In genomic region chr2:180339886-180340285, GRCm38 (mm10) we compare ENCODE assay signal across 28 mouse cellular contexts. TPM values are rescaled to one million over a fixed set of nuclear protein-coding genes. Genes with fewer than 3 reads are reported as not detected.
DNase-seq lines count a peak whose midpoint lies in the region; ATAC-seq lines count a peak whose summit lies in the region.
"Had no signal": no experiment of that assay in that cellular context is flagged by ENCODE, and none has a peak within 500 bp of the region (broad histone marks: within the 10 kb centered on the region; RNA-seq: fewer than 3 reads in every experiment).

No protein-coding gene starts in this region.

- H3K4me2 ChIP-seq in heart, embryonic 14.5 days (ENCODE audit: low read length) = peak overlapping the region; percentile 42
- H3K4me2 ChIP-seq in kidney, embryonic 15.5 days = peak overlapping the region; percentile 10; the same call in 1 of the 2 replicates
- no peak overlapping the region for H3K4me2 ChIP-seq in kidney, embryonic 14.5 days (replicated peaks; ENCODE audit: low read depth, low read length)
- peak overlapping the region; percentile 37 for H3K4me2 ChIP-seq in lung, embryonic 15.5 days
- H3K4me2 ChIP-seq: embryonic facial prominence, embryonic 13.5 days; forebrain, embryonic 12.5 days; hindbrain, embryonic 12.5 days had no signal

- peak; percentile 91 for DNase-seq in heart, embryonic 10.5 days (ENCODE audit: low spot score)
- DNase-seq in heart, postnatal 25 days (ENCODE audit: low spot score) = no peak
- no peak for DNase-seq in heart, postnatal 36 days
- DNase-seq in lung, adult 18-20 months = no peak
- DNase-seq: adrenal gland, postnatal 10 days; cerebellum, adult 11 months; cerebellum, adult 8-10 months; cerebellum, postnatal 14 days; embryo, embryonic 11 days; gastrocnemius, postnatal 10 days; heart, postnatal 4 days had no signal

- H3K27me3 ChIP-seq in heart, embryonic 10.5 days (ENCODE audit: insufficient read depth, poor library complexity, severe bottlenecking) = no peaks in the 10 kb centered on the region
- no peaks in the 10 kb centered on the region for H3K27me3 ChIP-seq in heart, embryonic 14.5 days (ENCODE audit: control insufficient read depth, insufficient read depth, low read length)
- H3K27me3 ChIP-seq in kidney, embryonic 15.5 days = peaks cover 56% of the 10 kb centered on the region
- peaks cover 22% of the 10 kb centered on the region for H3K27me3 ChIP-seq in kidney, embryonic 14.5 days (ENCODE audit: control insufficient read depth, insufficient read depth, low read length)
- peaks cover 14% of the 10 kb centered on the region; the same call in 1 of the 2 replicates for H3K27me3 ChIP-seq in lung, embryonic 15.5 days

- WGBS in heart, embryonic 10.5 days = 10% methylated on average over 11 of the region's 11 CpGs
- WGBS in heart, embryonic 14.5 days = 4% methylated on average over 11 of the region's 11 CpGs
- WGBS in kidney, embryonic 15.5 days = 52% methylated on average over 11 of the region's 11 CpGs
- 50% methylated on average over 11 of the region's 11 CpGs for WGBS in kidney, embryonic 14.5 days
- WGBS in lung, embryonic 15.5 days = 10% methylated on average over 11 of the region's 11 CpGs

- intact Hi-C loops in heart, postnatal 25 days (cut with DNase I) = no loop called here
- intact Hi-C loops in heart, postnatal 36 days (cut with DNase I) = no loop called here

- peak overlapping the region; percentile 51 for H3K4me3 ChIP-seq in heart, embryonic 10.5 days
- H3K4me3 ChIP-seq in heart, embryonic 14.5 days (ENCODE audit: control insufficient read depth in 1 of 2, insufficient read depth in 1 of 2, low read depth in 1 of 2, low read length in 2 of 2) = no peak overlapping the region
- no peak overlapping the region for H3K4me3 ChIP-seq in kidney, embryonic 15.5 days (replicated peaks)
- H3K4me3 ChIP-seq in kidney, embryonic 14.5 days (ENCODE audit: low read length) = no peak overlapping the region
- H3K4me3 ChIP-seq in lung, embryonic 15.5 days = no peak overlapping the region
- H3K4me3 ChIP-seq: embryonic facial prominence, embryonic 13.5 days; forebrain, embryonic 12.5 days; hindbrain, embryonic 12.5 days had no signal

- no peaks in the 10 kb centered on the region for H3K36me3 ChIP-seq in heart, embryonic 10.5 days
- H3K36me3 ChIP-seq in heart, embryonic 14.5 days (ENCODE audit: control insufficient read depth, insufficient read depth, low read length) = no peaks in the 10 kb centered on the region
- no peaks in the 10 kb centered on the region for H3K36me3 ChIP-seq in kidney, embryonic 15.5 days
- H3K36me3 ChIP-seq in kidney, embryonic 14.5 days (ENCODE audit: control insufficient read depth, insufficient read depth, low read length) = no peaks in the 10 kb centered on the region
- H3K36me3 ChIP-seq in lung, embryonic 15.5 days = no peaks in the 10 kb centered on the region
- H3K36me3 ChIP-seq: embryonic facial prominence, embryonic 13.5 days; forebrain, embryonic 12.5 days; hindbrain, embryonic 12.5 days had no signal

- no peaks in the 10 kb centered on the region for H3K9me3 ChIP-seq in heart, embryonic 10.5 days
- H3K9me3 ChIP-seq in heart, embryonic 14.5 days (ENCODE audit: control insufficient read depth, low read length) = no peaks in the 10 kb centered on the region
- H3K9me3 ChIP-seq in kidney, embryonic 15.5 days (replicated peaks) = no peaks in the 10 kb centered on the region
- H3K9me3 ChIP-seq in kidney, embryonic 14.5 days (ENCODE audit: control insufficient read depth, low read length) = no peaks in the 10 kb centered on the region
- H3K9me3 ChIP-seq in lung, embryonic 15.5 days = no peaks in the 10 kb centered on the region
- H3K9me3 ChIP-seq: embryonic facial prominence, embryonic 13.5 days; forebrain, embryonic 12.5 days; hindbrain, embryonic 12.5 days had no signal

- peak overlapping the region; percentile 42 for H3K9ac ChIP-seq in heart, embryonic 14.5 days (ENCODE audit: low read length)
- no peak overlapping the region for H3K9ac ChIP-seq in kidney, embryonic 15.5 days
- H3K9ac ChIP-seq in kidney, embryonic 14.5 days (ENCODE audit: low read depth, low read length) = no peak overlapping the region
- no peak overlapping the region for H3K9ac ChIP-seq in lung, embryonic 15.5 days
- H3K9ac ChIP-seq: embryonic facial prominence, embryonic 13.5 days; forebrain, embryonic 12.5 days; hindbrain, embryonic 12.5 days had no signal

- H3K4me1 ChIP-seq in heart, embryonic 10.5 days = peaks cover 100% of the 10 kb centered on the region
- peaks cover 78 to 82% of the 10 kb centered on the region in 2 experiments for H3K4me1 ChIP-seq in heart, embryonic 14.5 days (ENCODE audit: control insufficient read depth in 2 of 2, insufficient read depth in 2 of 2, low read length in 2 of 2)
- peaks cover 36% of the 10 kb centered on the region for H3K4me1 ChIP-seq in kidney, embryonic 15.5 days
- peaks cover 4% of the 10 kb centered on the region; the same call in 1 of the 2 replicates for H3K4me1 ChIP-seq in kidney, embryonic 14.5 days (ENCODE audit: control insufficient read depth, insufficient read depth, low read length)
- H3K4me1 ChIP-seq in lung, embryonic 15.5 days = peaks cover 70% of the 10 kb centered on the region

- ATAC-seq in heart, embryonic 14.5 days (ENCODE audit: insufficient number of reproducible peaks, insufficient read depth, low FRiP score, low read depth) = peak; percentile 10; the same call in 1 of the 2 replicates
- no peak for ATAC-seq in kidney, embryonic 15.5 days (replicated peaks; ENCODE audit: low FRiP score)
- ATAC-seq in kidney, embryonic 14.5 days (ENCODE audit: low FRiP score, low TSS enrichment) = no peak
- ATAC-seq in lung, embryonic 15.5 days (ENCODE audit: borderline replicate concordance, extremely low read depth, low FRiP score, low TSS enrichment) = no peak
- ATAC-seq: forebrain, embryonic 16.5 days; hindbrain, embryonic 16.5 days; inflammation-experienced regulatory T-cells, adult 6 months; intestine, postnatal 0 days had no signal

- H3K27ac ChIP-seq in heart, embryonic 10.5 days = peak overlapping the region; percentile 97
- peak overlapping the region; percentile 71 to 85 for H3K27ac ChIP-seq in heart, embryonic 14.5 days (replicated peaks in 1 of 2; ENCODE audit: control insufficient read depth in 1 of 2, insufficient read depth in 1 of 2, low read depth in 2 of 2, low read length in 2 of 2)
- no peak overlapping the region for H3K27ac ChIP-seq in kidney, embryonic 15.5 days
- H3K27ac ChIP-seq in kidney, embryonic 14.5 days (ENCODE audit: low read depth, low read length) = no peak overlapping the region
- peak overlapping the region; percentile 61 for H3K27ac ChIP-seq in lung, embryonic 15.5 days
- H3K27ac ChIP-seq: embryonic facial prominence, embryonic 13.5 days; forebrain, embryonic 12.5 days; hindbrain, embryonic 12.5 days had no signal

RNA-seq across cellular contexts. Expression of gene Gata5, which starts 5.4 kb away (rescaled TPM):
- 34.7 and 41.3 TPM in 2 replicates for polyA plus RNA-seq in heart, embryonic 10.5 days (2016; fragmentation: Nextera tagmentation; extraction: Ambion mirVana)
- 1 to 10 TPM in 1 of 2 experiments, under 1 TPM in 1; 0.98 to 1.1 TPM for total RNA-seq in heart, postnatal 25 days (2021)
- polyA plus RNA-seq in heart, embryonic 14.5 days (2014; fragmentation: Nextera tagmentation; extraction: Ambion mirVana) = 7.3 and 9.7 TPM in 2 replicates
- 1 to 10 TPM in 1 of 2 experiments, under 1 TPM in 1; 0.65 to 1.1 TPM for total RNA-seq in heart, postnatal 36 days (2021)
- 3.0 and 4.7 TPM in 2 replicates for polyA plus RNA-seq in kidney, embryonic 15.5 days (2015; fragmentation: Nextera tagmentation; extraction: Ambion mirVana)
- polyA plus RNA-seq in kidney, embryonic 14.5 days (2014; fragmentation: Nextera tagmentation; extraction: Ambion mirVana) = 3.5 and 4.5 TPM in 2 replicates
- 26.2 and 27.8 TPM in 2 replicates for polyA plus RNA-seq in lung, embryonic 15.5 days (2015; fragmentation: Nextera tagmentation; extraction: Ambion mirVana)
- total RNA-seq: common myeloid progenitor, adult 5-6 weeks; gastrocnemius, postnatal 10 days; MEL had no signal
- polyA plus RNA-seq: C2C12; embryonic facial prominence, embryonic 13.5 days; forebrain, embryonic 12.5 days; forebrain, embryonic 16.5 days; frontal cortex, adult 2 months; hindbrain, embryonic 16.5 days; inflammation-experienced regulatory T-cells, adult 6 months had no signal

RNA-seq across cellular contexts. Expression of gene Rbbp8nl, which starts 50.2 kb away (rescaled TPM):
- 0.16 and 0.68 TPM in 2 replicates for polyA plus RNA-seq in heart, embryonic 10.5 days (2016; fragmentation: Nextera tagmentation; extraction: Ambion mirVana)
- not detected for total RNA-seq in heart, postnatal 25 days (2021)
- polyA plus RNA-seq in heart, embryonic 14.5 days (2014; fragmentation: Nextera tagmentation; extraction: Ambion mirVana) = not detected in 2 replicates
- total RNA-seq in heart, postnatal 36 days (2021) = not detected
- 0.84 and 0.87 TPM in 2 replicates for polyA plus RNA-seq in kidney, embryonic 15.5 days (2015; fragmentation: Nextera tagmentation; extraction: Ambion mirVana)
- 0.37 and 1.1 TPM in 2 replicates for polyA plus RNA-seq in kidney, embryonic 14.5 days (2014; fragmentation: Nextera tagmentation; extraction: Ambion mirVana)
- polyA plus RNA-seq in lung, embryonic 15.5 days (2015; fragmentation: Nextera tagmentation; extraction: Ambion mirVana) = 2.3 and 3.1 TPM in 2 replicates
- total RNA-seq: adrenal gland, postnatal 10 days; adrenal gland, postnatal 4 days; common myeloid progenitor, adult 5-6 weeks; gastrocnemius, postnatal 10 days; gastrocnemius, postnatal 4 days; heart, postnatal 4 days; MEL had no signal
- polyA plus RNA-seq: C2C12; forebrain, embryonic 16.5 days; hindbrain, embryonic 16.5 days; inflammation-experienced regulatory T-cells, adult 6 months had no signal

Comparison
In these comparisons a context has a peak if more than half of its experiments do, and no peak if none do; other contexts are left out.
1. H3K27ac ChIP-seq: peak in heart, embryonic 10.5 days (single experiment), heart, embryonic 14.5 days (2 of 2) and lung, embryonic 15.5 days (single experiment); none in kidney, embryonic 15.5 days (single experiment) and kidney, embryonic 14.5 days (single experiment).